Mouse (Mus musculus): ENCODE results near the gene Hist2h4.
A peak's percentile ranks its signal among the peaks of the same experiment; 100 is the strongest.
"Not testable (repeated sequence)": the region's sequence is repeated elsewhere in the genome, so short reads cannot be mapped to it uniquely, and the experiment has no call there.

The Hist2h4 gene

DNA sequence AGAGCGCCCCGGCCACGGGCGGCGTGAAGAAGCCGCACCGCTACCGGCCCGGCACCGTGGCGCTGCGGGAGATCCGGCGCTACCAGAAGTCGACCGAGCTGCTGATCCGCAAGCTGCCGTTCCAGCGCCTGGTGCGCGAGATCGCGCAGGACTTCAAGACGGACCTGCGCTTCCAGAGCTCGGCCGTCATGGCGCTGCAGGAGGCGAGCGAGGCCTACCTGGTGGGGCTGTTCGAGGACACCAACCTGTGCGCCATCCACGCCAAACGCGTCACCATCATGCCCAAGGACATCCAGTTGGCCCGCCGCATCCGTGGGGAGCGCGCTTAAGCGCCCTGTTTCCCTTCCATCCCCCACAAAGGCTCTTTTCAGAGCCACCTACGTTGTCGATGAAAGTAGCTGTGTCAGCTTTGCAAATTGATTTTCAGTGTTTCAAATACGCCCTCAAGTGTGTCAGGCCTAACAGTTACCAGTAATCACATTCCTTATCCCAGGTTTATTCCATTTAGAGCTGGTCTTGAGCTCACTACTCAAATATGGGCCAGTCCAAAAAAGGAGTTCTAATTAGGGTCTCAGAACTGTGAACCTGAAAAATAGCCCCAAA is 5.8 kb upstream of the Hist2h4 start:
- DNase-seq (ENCODE audit: low spot score in 2 of 2), result not testable (repeated sequence)

GRCm38 (mm10) chr3:96268051-96268775 is 5.1 kb upstream of the Hist2h4 start, which contains the start of gene Hist2h3b:
TSS of gene Hist2h3b (plus strand) at chr3:96268654.
- DNase-seq (ENCODE audit: low spot score in 2 of 2), result peak; percentile 70 to 72

DNA sequence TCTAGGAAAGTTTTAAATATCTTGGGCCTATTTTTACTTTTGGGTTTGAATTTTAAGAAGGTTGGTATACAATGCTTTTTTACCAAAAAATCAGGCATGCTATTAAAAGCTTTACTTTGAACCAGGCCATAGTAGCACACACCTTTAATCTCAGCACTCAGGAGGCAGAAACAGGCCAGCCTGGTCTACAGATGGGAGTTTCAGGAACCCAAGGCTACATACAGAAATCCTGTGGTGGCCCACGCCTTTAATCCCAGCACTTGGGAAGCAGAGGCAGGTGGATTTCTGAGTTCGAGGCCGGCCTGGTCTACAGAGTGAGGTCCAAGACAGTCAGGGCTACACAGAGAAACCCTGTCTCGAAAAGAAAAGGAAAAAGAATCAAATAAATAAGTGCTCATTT is 4.4 kb upstream of the Hist2h4 start:
- DNase-seq (ENCODE audit: low spot score in 2 of 2), result no peak

GRCm38 (mm10) chr3:96266132-96266710 is 3.1 kb upstream of the Hist2h4 start:
- DNase-seq (ENCODE audit: low spot score in 2 of 2), result no peak

- no peak for DNase-seq (ENCODE audit: low spot score in 2 of 2)
These were observed 1.4 kb upstream of the Hist2h4 start for GRCm38 (mm10) chr3:96264404-96264949.

- no peak for DNase-seq (ENCODE audit: low spot score in 2 of 2)
These were observed 670 bp upstream of the Hist2h4 start for GRCm38 (mm10) chr3:96263558-96264403.

DNA sequence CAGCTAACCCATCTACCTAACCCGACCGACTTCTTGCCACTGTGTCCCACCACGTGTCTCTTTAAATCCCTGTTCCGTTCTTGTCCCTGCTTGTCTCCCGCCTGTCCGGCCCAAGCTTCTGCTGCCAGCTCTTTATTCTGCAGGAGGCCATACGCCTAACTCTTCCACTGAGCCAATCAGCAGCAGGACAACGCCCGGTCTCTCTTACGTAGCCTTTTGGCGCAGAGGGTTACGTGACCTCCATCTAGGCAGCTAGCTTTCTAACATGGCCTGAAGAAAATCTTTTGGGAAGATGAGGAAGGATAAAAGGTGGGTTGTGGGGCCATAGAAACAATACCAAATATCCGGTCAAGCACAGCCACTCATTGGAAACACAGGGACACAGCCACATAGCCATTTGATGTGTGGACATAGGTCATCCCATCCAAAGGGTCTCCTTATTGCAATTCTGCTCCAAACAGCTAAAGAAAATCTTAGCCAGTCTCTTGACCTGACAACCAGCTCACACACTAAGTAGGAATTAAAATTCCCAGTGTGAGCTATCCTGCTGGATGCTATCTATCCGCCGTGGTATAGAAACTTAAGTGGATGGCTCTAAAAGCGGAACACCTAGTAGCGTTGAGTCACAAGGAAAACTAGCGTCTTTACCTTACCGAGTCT is 765 bp downstream of the Hist2h4 start:
- peak; percentile 64 to 70 for DNase-seq (ENCODE audit: low spot score in 2 of 2)

- no peak for DNase-seq (ENCODE audit: low spot score in 2 of 2)
These were observed 1.5 kb downstream of the Hist2h4 start for GRCm38 (mm10) chr3:96261623-96262022.

- DNase-seq (ENCODE audit: low spot score in 2 of 2), result no peak
These were observed 2.9 kb downstream of the Hist2h4 start for GRCm38 (mm10) chr3:96260220-96260619.

DNA sequence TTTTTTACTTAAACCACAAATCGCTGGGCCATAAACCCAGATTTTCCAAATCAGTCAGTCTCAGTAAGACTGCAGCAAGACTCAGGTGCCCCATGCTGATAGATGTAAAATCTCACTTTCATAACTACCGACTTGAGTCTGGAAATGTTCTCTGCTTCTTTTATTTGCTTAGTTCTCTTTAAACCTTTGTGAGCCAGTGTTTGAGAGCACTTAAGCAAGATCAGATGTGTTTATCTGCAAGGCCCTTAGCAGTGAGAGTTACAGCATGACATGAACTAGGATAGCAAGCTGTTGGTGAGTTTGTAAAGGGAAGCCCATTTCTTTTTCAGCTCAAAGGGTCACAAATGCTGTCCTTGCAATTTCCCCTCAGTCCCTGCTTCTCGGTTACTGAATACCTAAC is 5.9 kb downstream of the Hist2h4 start:
- no peak for DNase-seq (ENCODE audit: low spot score in 2 of 2)

- DNase-seq (ENCODE audit: low spot score in 2 of 2), result no peak
These were observed 7.1 kb downstream of the Hist2h4 start for GRCm38 (mm10) chr3:96255926-96256593.

DNA sequence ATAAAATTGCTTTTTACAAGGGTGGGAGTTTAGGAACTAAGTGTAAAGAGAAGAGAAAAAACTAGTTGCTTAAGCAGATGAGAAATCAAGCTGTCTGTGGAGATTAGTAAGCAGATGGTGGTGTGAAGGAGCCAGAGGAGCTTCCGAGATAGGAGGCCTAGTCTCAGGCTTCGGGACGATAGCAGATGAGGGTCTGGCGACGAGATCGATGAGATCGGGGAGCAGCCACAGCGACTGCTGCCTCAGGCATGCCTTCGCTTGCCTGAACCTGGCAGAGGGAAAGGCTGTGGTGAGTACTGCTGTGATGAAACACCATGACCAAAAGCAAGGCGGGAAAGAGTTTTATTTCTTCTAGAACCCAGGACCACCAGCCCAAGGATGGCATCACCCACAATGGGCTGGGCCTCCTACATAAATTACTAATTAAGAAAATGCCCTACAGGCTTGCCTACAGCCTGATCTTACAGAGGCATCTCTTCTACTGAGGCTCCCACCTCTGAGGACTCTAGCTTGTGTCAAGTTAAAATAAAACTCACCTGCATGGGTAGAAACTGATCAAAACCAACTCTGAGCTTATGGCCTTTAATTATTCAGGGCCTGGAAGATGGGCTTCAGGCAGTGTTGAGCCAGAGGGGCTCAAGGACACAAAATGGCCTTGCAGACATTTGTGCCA is 8.3 kb downstream of the Hist2h4 start:
- no peak for DNase-seq (ENCODE audit: low spot score in 2 of 2)

DNA sequence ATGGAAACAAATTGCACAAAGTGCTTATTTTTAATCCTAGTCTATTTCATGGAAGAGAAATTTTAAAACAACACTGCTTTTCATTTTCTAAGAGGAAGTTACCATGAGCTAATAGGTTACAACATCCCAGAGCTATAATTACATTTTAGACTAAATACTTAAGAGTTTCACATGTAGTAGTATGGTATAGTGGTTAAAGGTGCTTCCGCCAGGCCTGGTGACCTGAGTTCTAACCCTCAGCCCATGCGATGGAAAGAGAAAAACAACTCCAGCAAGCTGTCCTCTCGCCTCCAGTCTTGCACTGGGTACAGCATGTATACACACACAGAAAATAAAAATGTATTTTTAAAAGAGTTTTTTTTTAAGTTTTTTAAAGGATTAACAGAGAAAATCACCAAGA is 11.3 kb downstream of the Hist2h4 start:
- DNase-seq (ENCODE audit: low spot score in 2 of 2), result no peak

GRCm38 (mm10) chr3:96250890-96251289 is 12.2 kb downstream of the Hist2h4 start:
- DNase-seq (ENCODE audit: low spot score in 2 of 2), result no peak

GRCm38 (mm10) chr3:96249034-96249345 is 14.1 kb downstream of the Hist2h4 start:
- DNase-seq (ENCODE audit: low spot score in 2 of 2), result no peak

GRCm38 (mm10) chr3:96248141-96249033 is 14.7 kb downstream of the Hist2h4 start:
- DNase-seq (ENCODE audit: low spot score in 2 of 2), result no peak

DNA sequence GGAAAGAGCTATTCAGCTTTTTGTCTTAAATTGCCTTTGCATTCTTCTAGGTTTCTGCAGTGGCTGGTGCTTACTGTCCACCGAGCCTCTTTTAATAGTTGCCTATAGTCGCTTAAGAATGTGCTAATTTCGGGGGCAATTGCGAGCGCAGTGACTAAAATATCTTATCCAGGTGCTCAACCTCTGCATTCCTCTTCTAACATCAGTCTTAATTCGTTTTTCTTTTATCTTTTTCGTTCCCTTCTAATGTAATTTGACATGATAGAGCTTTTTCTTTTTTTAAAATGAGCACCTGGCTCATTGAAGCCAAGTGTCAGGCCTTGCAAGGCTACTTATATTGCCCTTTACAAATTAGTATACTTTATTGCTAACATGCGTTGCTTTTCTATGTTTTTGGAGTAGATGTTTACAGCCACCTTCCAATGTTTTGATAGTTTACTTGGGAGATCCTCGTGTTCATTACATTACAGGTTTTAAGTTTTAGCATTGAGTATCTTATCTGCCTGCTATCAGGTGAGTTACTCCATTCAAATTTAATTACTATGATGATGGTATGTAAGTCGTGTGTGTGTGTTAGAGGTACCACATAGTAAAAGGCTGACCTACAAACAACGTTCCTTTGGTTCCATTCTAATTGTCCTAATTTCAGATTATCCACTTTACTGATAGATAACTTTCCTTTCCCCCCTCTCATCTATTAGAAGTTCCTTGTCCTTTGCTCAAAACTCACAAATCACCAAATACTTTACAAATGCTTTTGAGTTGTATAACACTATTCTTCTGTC is 15.6 kb downstream of the Hist2h4 start:
- no peak for DNase-seq (ENCODE audit: low spot score in 2 of 2)

DNA sequence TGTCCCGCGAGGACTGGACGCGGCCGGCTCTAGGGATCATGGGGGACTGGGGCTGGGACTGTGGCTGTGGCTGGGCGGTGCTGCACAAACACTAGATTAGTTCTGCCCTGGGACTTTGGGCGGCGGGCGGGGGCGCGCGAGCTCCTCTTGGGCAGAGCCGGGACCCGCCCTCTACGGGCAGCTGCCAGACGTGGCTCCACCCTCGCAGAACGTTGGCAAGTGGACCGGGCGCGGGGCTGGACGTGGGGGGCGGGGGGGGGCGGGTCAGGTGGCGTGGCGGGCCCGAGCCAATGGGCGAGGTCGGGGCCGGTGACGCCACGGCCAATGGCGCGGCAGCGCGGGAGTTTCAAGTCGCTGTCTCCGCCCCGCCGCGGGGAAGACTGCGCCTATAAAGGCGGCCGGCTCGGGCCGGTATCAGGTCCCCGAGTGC is 16.7 kb downstream of the Hist2h4 start, which contains the start of gene Hist2h3c1:
Hist2h3c1 (plus strand) TSS at position 259 of the 430 bp plus-strand sequence.
- DNase-seq (ENCODE audit: low spot score in 2 of 2), result not testable (repeated sequence)

Data from frontal cortex, postnatal 25 days (tissue).